Mouse (Mus musculus): ENCODE results near the gene Slc23a4.

Slc23a4 gene

GRCm38 (mm10) chr6:34954926-34955861 lies 33.0 kb downstream of the Slc23a4 start:
- in situ Hi-C loops (cut with MboI), result no loop called here

DNA sequence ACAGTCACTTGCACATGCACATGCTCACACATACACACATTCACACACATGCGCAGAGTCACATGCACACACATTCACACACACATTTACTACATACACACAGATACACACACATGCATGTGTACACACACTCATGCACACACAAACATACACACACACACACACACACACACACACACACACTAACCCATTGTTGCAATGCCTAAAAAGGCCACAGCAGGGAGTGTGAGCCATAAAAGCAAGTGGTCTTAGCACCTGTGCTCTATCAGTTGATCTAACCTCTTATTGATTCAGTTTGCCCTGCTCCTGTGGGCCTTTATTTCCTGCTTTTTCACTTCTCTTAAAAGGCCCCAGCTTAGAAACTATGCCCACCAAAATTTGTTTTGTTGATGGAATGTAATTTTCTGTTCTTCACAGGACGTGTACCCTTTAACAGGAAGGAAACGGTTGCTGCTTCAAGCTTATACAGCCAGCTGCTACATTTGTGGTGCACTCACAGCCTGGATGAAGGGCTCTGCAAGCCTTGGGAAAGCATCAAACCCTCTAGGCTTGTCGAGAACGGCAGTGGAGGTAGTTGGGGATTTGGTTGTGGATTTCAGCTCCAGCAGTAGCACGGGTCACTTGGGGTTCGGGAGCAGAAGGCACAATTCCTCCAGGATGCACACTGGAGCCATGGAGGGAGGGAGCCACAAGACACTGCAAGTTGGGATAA lies 36.1 kb downstream of the Slc23a4 start:
- in situ Hi-C loops (cut with MboI), result no loop called here

DNA sequence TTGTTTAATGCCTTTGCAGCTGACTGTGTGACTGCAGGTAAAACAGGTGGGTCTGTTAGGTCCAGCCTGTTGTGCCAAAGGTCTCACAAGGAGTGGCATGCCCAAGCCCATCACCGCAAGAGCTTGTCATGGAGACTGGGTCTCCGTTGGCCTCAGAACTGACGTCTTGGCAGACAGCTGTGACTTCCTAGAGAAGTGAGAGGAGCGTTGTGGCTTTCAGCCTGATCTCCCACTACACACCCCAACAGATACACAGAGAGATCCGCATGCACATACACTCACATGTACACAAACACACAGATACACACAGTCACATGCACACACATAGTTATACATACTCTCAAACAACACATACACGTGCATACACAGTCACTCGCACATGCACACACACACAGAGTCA lies 36.7 kb downstream of the Slc23a4 start:
- in situ Hi-C loops (cut with MboI), result no loop called here

GRCm38 (mm10) chr6:34948461-34948860 lies 39.7 kb downstream of the Slc23a4 start:
- in situ Hi-C loops (cut with MboI), result no loop called here

- in situ Hi-C loops (cut with MboI), result no loop called here
Observed at GRCm38 (mm10) chr6:34946486-34947079, 41.6 kb downstream of the Slc23a4 start.

- in situ Hi-C loops (cut with MboI), result no loop called here
Observed at GRCm38 (mm10) chr6:34943499-34943898, 44.7 kb downstream of the Slc23a4 start.

DNA sequence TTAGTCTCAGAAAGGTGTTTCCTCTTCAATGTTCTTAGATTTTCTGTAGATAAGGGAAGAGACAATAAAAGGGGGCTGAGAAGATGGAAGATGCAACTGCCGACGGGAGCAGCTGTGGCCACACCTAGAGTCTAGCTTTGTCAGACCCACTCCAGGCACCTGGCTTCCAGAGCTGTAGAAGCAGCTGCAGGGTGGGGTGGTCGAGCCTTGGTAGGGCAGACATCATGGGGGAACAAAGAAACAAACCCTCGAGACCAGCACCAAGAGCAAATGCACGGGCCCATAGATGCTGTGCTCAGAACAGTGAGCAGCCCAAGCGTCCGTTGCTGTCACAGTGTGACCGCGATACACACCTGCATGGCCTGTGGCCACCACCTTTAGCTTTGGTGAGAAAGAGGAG lies 45.8 kb downstream of the Slc23a4 start:
- in situ Hi-C loops (cut with MboI), result no loop called here

GRCm38 (mm10) chr6:34941496-34941895 lies 46.7 kb downstream of the Slc23a4 start:
- in situ Hi-C loops (cut with MboI), result no loop called here

DNA sequence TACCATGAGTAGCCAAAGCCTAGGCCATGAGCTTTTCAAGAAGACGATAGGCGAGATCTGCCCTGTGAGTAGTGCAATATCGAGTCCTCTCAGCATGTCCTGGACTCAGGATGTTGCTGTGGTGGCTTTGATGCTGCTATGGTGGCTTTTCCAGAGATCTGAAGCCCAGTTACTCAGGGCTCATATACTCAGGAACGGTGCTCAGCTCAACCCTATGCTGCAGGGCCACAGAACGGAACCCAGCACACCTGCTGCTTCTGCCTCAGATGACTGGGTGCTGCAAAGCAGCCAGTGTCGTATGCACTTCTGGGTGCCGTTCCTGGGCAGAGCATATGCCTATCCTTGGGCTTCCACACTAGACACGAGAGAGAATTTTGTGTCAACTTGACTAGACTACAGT lies 48.8 kb downstream of the Slc23a4 start:
- in situ Hi-C loops (cut with MboI), result no loop called here

DNA sequence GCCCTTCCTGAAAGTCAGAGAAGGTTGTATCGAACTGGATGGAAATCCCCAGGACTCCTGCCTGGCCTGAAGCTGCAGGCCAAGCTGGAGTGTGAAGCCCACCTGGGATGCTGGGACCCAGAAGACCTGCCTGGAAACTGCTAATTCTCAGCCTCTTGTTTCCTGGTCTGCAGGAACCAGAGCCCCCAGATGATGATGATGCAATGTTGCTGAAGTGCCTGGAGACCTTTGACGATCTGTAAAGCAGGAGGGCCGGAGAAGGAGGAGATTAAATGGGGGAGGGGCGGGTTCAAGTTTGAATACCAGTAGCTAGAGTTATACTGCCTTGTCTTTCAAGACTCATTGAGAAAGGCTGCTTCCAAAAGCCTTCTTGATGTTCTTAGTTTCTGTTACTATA lies 49.3 kb downstream of the Slc23a4 start:
- in situ Hi-C loops (cut with MboI), result no loop called here

DNA sequence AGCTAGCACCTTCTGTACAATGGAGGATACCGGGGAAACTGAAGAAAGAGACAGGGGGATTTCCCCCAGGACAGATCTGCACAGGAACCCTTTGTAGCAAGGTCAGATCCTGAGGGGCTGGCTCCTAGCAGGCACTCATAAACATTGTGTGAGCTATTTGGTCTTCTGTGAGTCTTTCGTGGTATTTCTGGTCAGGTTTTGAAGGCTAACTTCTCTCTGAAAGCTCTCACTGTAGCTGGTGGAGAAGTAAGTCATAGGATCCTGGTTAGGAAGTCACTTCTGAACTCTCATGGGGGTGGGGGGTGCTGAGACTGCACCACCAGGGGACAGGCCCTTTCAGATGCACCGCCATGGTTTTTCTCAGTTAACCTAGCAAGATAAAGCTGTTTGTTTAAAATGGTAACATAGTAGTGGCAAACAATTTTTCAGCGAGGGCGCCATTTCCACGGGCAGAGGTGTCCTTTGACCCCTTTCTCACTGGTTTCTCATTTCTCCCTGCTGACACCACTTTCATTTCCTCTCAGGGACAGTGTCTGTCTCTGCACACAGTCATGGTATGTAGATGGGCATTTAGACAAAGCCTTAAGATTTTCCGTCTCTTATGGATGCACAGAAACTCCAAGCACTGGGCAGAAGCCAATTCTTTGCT lies 49.8 kb downstream of the Slc23a4 start:
- in situ Hi-C loops (cut with MboI), result no loop called here

DNA sequence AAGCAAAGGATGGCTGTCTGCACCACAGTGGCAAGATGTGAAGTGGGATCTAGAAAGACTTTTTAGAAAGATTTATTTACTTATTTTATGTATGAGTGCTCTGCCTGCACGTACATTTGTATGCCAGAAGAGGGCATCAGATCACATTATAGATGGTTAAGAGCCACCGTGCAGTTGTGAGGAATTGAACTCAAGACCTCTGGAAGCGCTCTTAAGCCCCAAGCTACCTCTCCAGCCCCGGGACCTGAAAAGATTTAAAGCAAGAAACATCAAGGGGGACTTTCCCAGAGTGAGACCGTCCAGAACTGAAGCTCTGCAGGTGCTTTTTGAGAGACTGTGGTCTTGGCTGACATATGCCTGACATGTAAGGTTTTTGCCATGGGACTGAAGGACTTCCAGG lies 51.5 kb downstream of the Slc23a4 start:
- in situ Hi-C loops (cut with MboI), result no loop called here

DNA sequence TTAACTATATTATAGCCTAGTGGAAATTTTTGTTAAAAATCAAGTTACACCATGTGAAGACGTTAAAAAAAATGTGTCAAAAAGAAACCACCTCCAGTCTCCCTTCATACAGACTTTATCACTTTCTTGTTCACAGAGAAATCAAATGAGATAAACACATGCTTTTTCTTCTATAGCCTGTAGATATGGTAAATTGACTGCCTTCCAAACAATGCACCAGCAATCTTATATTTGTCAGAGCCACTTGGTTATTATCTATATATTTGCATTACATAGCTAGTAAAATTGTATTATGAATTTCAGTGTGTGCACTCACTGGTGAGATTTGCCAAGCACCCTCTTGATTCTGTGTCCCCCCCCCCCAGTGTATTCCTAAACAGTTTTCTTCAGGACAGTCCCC lies 55.6 kb downstream of the Slc23a4 start:
- in situ Hi-C loops (cut with MboI), result no loop called here

GRCm38 (mm10) chr6:34927594-34927993 lies 60.6 kb downstream of the Slc23a4 start:
- in situ Hi-C loops (cut with MboI), result no loop called here

DNA sequence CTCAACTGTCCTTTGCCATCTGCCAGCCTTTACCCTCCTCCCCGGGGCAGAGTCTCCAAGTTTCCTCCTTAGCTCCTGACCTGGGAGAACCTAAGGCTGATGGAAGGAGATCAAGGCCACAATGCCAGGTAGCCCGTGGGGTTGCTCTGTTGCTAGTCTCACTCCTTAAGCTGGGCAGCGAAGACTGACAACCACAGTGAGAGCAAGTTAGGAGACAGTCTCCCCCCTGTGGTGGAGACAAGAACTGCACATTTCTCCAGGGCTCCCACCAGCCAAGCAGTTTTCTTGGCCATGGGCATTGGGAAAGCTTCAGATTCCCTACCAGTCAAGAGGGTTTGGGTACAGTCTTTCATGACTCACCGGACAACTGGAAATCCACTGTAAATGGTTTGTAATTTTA lies 61.0 kb downstream of the Slc23a4 start:
- in situ Hi-C loops (cut with MboI), result no loop called here

DNA sequence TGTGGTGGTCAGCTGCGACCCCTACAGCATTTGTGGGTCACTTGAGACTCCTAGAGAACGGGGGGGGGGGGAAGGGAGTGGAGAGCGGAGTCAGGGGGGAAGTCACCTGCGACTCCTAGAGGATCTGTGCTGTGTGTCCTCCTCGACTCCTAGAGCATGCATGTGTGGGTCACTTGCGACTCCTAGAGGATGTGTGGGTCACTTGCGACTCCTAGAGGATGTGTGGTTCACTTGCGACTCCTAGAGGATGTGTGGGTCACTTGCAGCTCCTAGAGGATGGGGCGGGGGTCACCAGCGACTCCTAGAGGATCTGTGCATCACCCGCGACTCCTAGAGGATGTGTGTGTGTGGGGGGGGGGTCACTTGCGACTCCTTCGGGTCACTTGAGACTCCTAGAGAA lies 66.3 kb downstream of the Slc23a4 start:
- in situ Hi-C loops (cut with MboI), result no loop called here

DNA sequence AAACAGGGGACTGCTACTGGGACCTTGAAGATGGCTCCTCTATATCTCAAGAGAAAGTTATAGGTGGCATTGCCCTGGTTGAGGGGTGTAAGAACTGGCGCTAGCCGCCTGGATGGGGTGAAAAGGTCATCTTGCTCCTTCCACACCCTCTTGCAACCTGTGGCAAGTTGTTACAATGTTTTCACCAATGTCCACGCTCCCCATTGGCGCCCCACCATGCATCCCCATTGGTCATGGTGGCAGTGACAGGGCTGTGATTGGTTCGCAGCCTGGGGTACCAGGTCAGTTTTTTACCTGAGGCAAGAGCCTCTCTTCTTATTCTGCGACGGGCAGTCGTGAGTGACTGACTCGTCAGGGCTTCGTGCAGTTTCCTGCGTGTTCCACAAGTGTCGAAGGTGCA lies 67.6 kb downstream of the Slc23a4 start:
- in situ Hi-C loops (cut with MboI), result no loop called here

DNA sequence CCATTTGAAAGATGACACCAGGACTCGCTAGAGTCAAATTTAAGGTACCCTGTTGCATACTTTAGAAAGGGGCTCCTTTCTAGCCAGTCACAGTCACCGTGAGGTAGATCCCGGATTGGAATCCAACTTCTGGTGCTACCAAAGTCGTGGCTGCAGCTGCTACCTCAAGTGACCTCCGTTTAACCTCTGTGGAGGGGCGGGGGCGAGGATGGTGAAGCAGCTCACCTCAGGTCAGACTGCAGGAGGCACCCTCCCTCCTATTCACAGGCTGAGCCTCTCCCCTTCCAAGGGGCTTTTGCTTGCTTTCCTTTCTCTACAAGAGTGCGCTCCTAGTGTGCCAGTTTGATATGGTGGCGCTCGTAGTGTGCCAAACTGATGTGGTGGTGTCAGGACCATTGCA lies 68.2 kb downstream of the Slc23a4 start, which contains the start of gene Stra8:
Gene Stra8, plus strand, starts transcription at position 208 of the 400 bp plus-strand sequence.
- in situ Hi-C loops (cut with MboI), result no loop called here

GRCm38 (mm10) chr6:34919146-34919545 lies 69.1 kb downstream of the Slc23a4 start:
- in situ Hi-C loops (cut with MboI), result no loop called here

DNA sequence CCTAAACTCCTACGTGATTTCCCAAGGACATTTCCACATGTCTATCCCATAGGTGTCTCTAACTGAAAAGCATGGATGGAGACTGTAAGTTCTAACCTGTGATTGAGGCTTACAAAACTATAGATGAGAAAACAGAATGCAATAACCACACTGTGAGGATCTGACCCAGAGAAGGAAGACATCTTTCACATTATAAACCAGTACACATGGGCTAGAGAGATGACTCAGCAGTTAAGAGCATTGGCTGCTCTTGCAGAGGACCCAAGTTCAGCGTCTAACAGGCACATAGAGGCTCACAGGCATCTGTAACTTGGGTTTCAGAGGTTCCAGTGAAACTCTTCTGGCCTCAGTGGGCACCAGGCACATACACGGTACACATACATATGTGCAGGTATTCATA lies 73.7 kb downstream of the Slc23a4 start:
- in situ Hi-C loops (cut with MboI), result no loop called here

GRCm38 (mm10) chr6:34913341-34914040 lies 74.7 kb downstream of the Slc23a4 start:
- in situ Hi-C loops (cut with MboI), result no loop called here

Data from mature B cell (primary cell).